In the genomic region with DNA sequence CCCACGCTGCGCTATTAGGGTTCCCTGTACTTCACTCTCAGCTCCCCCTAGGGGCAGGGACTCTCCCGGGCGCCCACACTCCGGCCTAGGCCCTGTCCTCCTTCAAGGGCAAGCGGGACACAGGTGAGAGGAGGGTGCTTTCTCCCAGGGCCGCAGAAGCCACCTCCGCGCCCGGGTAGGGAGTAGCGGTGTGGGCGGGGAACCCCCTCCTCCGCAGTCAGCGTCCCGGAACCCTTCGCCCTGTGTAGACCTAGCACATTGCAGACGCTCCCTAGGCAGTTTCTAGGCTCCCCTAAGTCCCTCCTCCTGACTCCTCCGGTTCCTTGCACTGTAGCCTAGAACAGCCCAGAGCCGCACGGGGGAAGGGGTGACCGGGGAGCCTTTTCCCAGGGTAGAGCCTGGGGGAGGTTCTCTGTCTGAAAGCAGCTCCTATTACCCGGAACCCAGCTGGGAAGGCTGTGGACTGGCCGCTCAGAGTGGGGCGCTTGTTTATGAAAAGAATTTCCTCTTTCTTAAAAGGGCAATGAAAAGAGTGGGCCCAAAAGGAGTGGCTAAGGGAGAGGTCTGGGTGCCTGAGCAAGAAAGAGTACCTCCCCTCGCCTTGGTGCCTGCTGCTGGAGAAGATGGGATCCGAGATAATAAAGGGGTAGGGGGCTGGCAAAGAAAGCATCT, we compare ENCODE assay signal across 8 mouse cellular contexts. TPM values are rescaled to one million over a fixed set of nuclear protein-coding genes. Genes with fewer than 3 reads are reported as not detected.
DNase-seq lines count a peak whose midpoint lies in the region; ATAC-seq and TF ChIP-seq lines count a peak whose summit lies in the region.

No protein-coding gene starts in this region.

- peak; percentile 83 for ATAC-seq in forebrain, embryonic 11.5 days (replicated peaks; ENCODE audit: low FRiP score)
- peak; percentile 76 for ATAC-seq in heart, embryonic 16.5 days (replicated peaks; ENCODE audit: extremely low read depth, insufficient read depth, low FRiP score)
- ATAC-seq in liver, embryonic 16.5 days (ENCODE audit: low read depth) = peak; percentile 72
- peak; percentile 90 for ATAC-seq in neural tube, embryonic 13.5 days (ENCODE audit: low read depth)

- peak overlapping the region; percentile 77 for H3K9ac ChIP-seq in CH12.LX (ENCODE audit: insufficient read depth, low read depth)
- peak overlapping the region; percentile 75 for H3K9ac ChIP-seq in forebrain, embryonic 11.5 days (ENCODE audit: low read length)
- peak overlapping the region; percentile 86 for H3K9ac ChIP-seq in heart, embryonic 16.5 days (ENCODE audit: low read length)
- peak overlapping the region; percentile 89 for H3K9ac ChIP-seq in liver, embryonic 16.5 days (ENCODE audit: low read depth, low read length)
- H3K9ac ChIP-seq in neural tube, embryonic 13.5 days = peak overlapping the region; percentile 75

- H3K27ac ChIP-seq in CH12.LX (ENCODE audit: insufficient read depth, low read depth) = peak overlapping the region; percentile 87
- peak overlapping the region; percentile 89 for H3K27ac ChIP-seq in forebrain, embryonic 11.5 days (ENCODE audit: low read depth, low read length)
- H3K27ac ChIP-seq in heart, embryonic 16.5 days (ENCODE audit: low read length) = peak overlapping the region; percentile 98
- H3K27ac ChIP-seq in liver, embryonic 16.5 days (ENCODE audit: low read length) = peak overlapping the region; percentile 96
- peak overlapping the region; percentile 96 for H3K27ac ChIP-seq in neural tube, embryonic 13.5 days (replicated peaks)
- H3K27ac ChIP-seq in testis, adult 2 months (ENCODE audit: control insufficient read depth, insufficient read depth, low read depth, low read length) = peak overlapping the region; percentile 93

- WGBS in forebrain, embryonic 11.5 days = under 1% methylated on average over 26 of the region's 26 CpGs
- under 1% methylated on average over 26 of the region's 26 CpGs for WGBS in heart, embryonic 16.5 days
- WGBS in liver, embryonic 16.5 days (ENCODE audit: insufficient replicate concordance) = 1% methylated on average over 26 of the region's 26 CpGs
- under 1% methylated on average over 26 of the region's 26 CpGs for WGBS in neural tube, embryonic 13.5 days

- H3K4me1 ChIP-seq in CH12.LX (ENCODE audit: control insufficient read depth in 1 of 2, insufficient read depth in 2 of 2) = peaks cover 31 to 74% of the 10 kb centered on the region in 2 experiments
- H3K4me1 ChIP-seq in forebrain, embryonic 11.5 days (replicated peaks; ENCODE audit: control insufficient read depth, insufficient read depth, low read length) = peaks cover 8% of the 10 kb centered on the region; the same call in 1 of the 2 replicates
- H3K4me1 ChIP-seq in heart, embryonic 16.5 days (ENCODE audit: control insufficient read depth, insufficient read depth, low read length) = peaks cover 25% of the 10 kb centered on the region
- H3K4me1 ChIP-seq in liver, embryonic 16.5 days (ENCODE audit: control insufficient read depth, low read depth, low read length) = peaks cover 42% of the 10 kb centered on the region
- H3K4me1 ChIP-seq in neural tube, embryonic 13.5 days (replicated peaks) = peaks cover 27% of the 10 kb centered on the region
- peaks cover 25% of the 10 kb centered on the region for H3K4me1 ChIP-seq in testis, adult 2 months (ENCODE audit: control insufficient read depth, insufficient read depth, low read length)

- dilution Hi-C loops in CH12.LX (cut with MboI; ENCODE audit: extremely low pct_ligation_motif_present, extremely low pct_unique_long_range_greater_than_20kb, low sequenced_read_pairs) = no loop called here

- H3K79me2 ChIP-seq in CH12.LX (replicated peaks; ENCODE audit: control insufficient read depth, extremely low read depth, insufficient read depth, poor library complexity, severe bottlenecking) = no peaks in the 10 kb centered on the region; the same call in 1 of the 2 replicates

- H3K36me3 ChIP-seq in CH12.LX (replicated peaks in 1 of 2; ENCODE audit: control insufficient read depth in 1 of 2, insufficient read depth in 1 of 2, low read length in 1 of 2) = peaks cover 0 to 23% of the 10 kb centered on the region in 2 experiments
- H3K36me3 ChIP-seq in forebrain, embryonic 11.5 days (ENCODE audit: control insufficient read depth, insufficient read depth, low read length) = no peaks in the 10 kb centered on the region
- no peaks in the 10 kb centered on the region for H3K36me3 ChIP-seq in heart, embryonic 16.5 days (ENCODE audit: control insufficient read depth, insufficient read depth)
- H3K36me3 ChIP-seq in liver, embryonic 16.5 days (ENCODE audit: control insufficient read depth, insufficient read depth) = no peaks in the 10 kb centered on the region
- H3K36me3 ChIP-seq in neural tube, embryonic 13.5 days = no peaks in the 10 kb centered on the region
- no peaks in the 10 kb centered on the region for H3K36me3 ChIP-seq in testis, adult 2 months (ENCODE audit: control insufficient read depth, insufficient read depth, low read length)

- TF ChIP-seq EP300 in CH12.LX (IDR thresholded peaks at IDR 0.05; ENCODE audit: low read length) = peak; percentile 7; the same call in 1 of the 2 replicates

- TF ChIP-seq POLR2A in CH12.LX (IDR thresholded peaks at IDR 0.05; ENCODE audit: low read depth, low read length) = peak; percentile 70
- TF ChIP-seq POLR2A in testis, adult 2 months (IDR thresholded peaks at IDR 0.05; ENCODE audit: control insufficient read depth, low read depth, low read length) = no peak

- TF ChIP-seq RAD21 in CH12.LX (IDR thresholded peaks at IDR 0.05; ENCODE audit: low read depth, low read length) = peak; percentile 63

- H3K4me2 ChIP-seq in CH12.LX (ENCODE audit: insufficient read depth, low read depth, poor library complexity, severe bottlenecking) = peak overlapping the region; percentile 69
- peak overlapping the region; percentile 68 for H3K4me2 ChIP-seq in forebrain, embryonic 11.5 days (ENCODE audit: low read depth, low read length, severe bottlenecking)
- H3K4me2 ChIP-seq in heart, embryonic 16.5 days (ENCODE audit: low read depth, low read length) = peak overlapping the region; percentile 68
- peak overlapping the region; percentile 71 for H3K4me2 ChIP-seq in liver, embryonic 16.5 days (ENCODE audit: low read depth, low read length)
- H3K4me2 ChIP-seq in neural tube, embryonic 13.5 days = peak overlapping the region; percentile 59

- in situ Hi-C loops in CH12.LX (cut with MboI; ENCODE audit: low pct_ligation_motif_present, low pct_unique_long_range_greater_than_20kb, low sequenced_read_pairs) = no loop called here

- peak in 1 of 2 experiments; percentile 82; a peak in 2 of 4 replicates for TF ChIP-seq CTCF in CH12.LX (conservative IDR thresholded peaks at IDR 0.05 in 1 of 2, IDR thresholded peaks at IDR 0.05 in 1 of 2; ENCODE audit: low read depth in 2 of 2, low read length in 2 of 2)
- TF ChIP-seq CTCF in testis, adult 2 months (IDR thresholded peaks at IDR 0.05; ENCODE audit: control insufficient read depth, insufficient read depth, insufficient replicate concordance, low read depth, low read length) = 0 out of 2 replicates have a peak, but pooled peaks have one; percentile 6

- DNase-seq in CH12.LX (ENCODE audit: extremely low read depth) = peak; percentile 97
- DNase-seq in c-Kit-positive CD71-positive TER-119-negative erythroid progenitor cells, embryonic 14.5 days (ENCODE audit: low read depth) = peak; percentile 91
- DNase-seq in forebrain, embryonic 11.5 days (ENCODE audit: low spot score) = peak; percentile 96
- peak; percentile 95 to 97 for DNase-seq in kidney, postnatal 36 days

- H3K9me3 ChIP-seq in CH12.LX (replicated peaks; ENCODE audit: low read length) = no peaks in the 10 kb centered on the region
- no peaks in the 10 kb centered on the region for H3K9me3 ChIP-seq in forebrain, embryonic 11.5 days (ENCODE audit: control insufficient read depth, low read length)
- H3K9me3 ChIP-seq in heart, embryonic 16.5 days (replicated peaks; ENCODE audit: control insufficient read depth, low read length) = no peaks in the 10 kb centered on the region
- no peaks in the 10 kb centered on the region for H3K9me3 ChIP-seq in liver, embryonic 16.5 days (replicated peaks; ENCODE audit: control insufficient read depth, low read length)
- H3K9me3 ChIP-seq in neural tube, embryonic 13.5 days = no peaks in the 10 kb centered on the region

- H3K27me3 ChIP-seq in CH12.LX (replicated peaks) = no peaks in the 10 kb centered on the region
- peaks cover 2% of the 10 kb centered on the region; the same call in 1 of the 2 replicates for H3K27me3 ChIP-seq in forebrain, embryonic 11.5 days (ENCODE audit: control insufficient read depth, insufficient read depth, low read length)
- no peaks in the 10 kb centered on the region for H3K27me3 ChIP-seq in heart, embryonic 16.5 days (ENCODE audit: control insufficient read depth, insufficient read depth, low read length)
- no peaks in the 10 kb centered on the region for H3K27me3 ChIP-seq in liver, embryonic 16.5 days (ENCODE audit: control insufficient read depth, insufficient read depth, low read depth, low read length)
- H3K27me3 ChIP-seq in neural tube, embryonic 13.5 days = peaks cover 15% of the 10 kb centered on the region
- H3K27me3 ChIP-seq in testis, adult 2 months (ENCODE audit: control insufficient read depth, insufficient read depth, low read length) = no peaks in the 10 kb centered on the region

- peak overlapping the region; percentile 53 to 57 (median 55) for H3K4me3 ChIP-seq in CH12.LX (replicated peaks in 1 of 3; ENCODE audit: low read depth in 2 of 3, low read length in 2 of 3, poor library complexity in 1 of 3)
- H3K4me3 ChIP-seq in forebrain, embryonic 11.5 days (ENCODE audit: low read depth, low read length) = peak overlapping the region; percentile 63
- peak overlapping the region; percentile 66 for H3K4me3 ChIP-seq in heart, embryonic 16.5 days (ENCODE audit: low read length)
- peak overlapping the region; percentile 80 for H3K4me3 ChIP-seq in liver, embryonic 16.5 days (ENCODE audit: low read depth, low read length)
- H3K4me3 ChIP-seq in neural tube, embryonic 13.5 days = peak overlapping the region; percentile 61
- peak overlapping the region; percentile 86 for H3K4me3 ChIP-seq in testis, adult 2 months (ENCODE audit: control insufficient read depth, low read depth, low read length)

RNA-seq across cellular contexts. Expression of gene Ctdsp1, which starts 4.5 kb away (rescaled TPM):
- total RNA-seq in CH12.LX (2012; rRNA removed) = 23.4 and 26.0 TPM in 2 replicates
- 11.8 and 14.4 TPM in 2 replicates for total RNA-seq in CH12.LX (2014; rRNA removed)
- polyA plus RNA-seq in CH12.LX (2012; ENCODE audit: insufficient read length, low read depth) = 57.5 and 65.8 TPM in 2 replicates
- polyA plus RNA-seq in forebrain, embryonic 11.5 days (2014; fragmentation: Nextera tagmentation; extraction: Ambion mirVana) = 45.7 and 46.9 TPM in 2 replicates
- 64.6 and 66.7 TPM in 2 replicates for polyA plus RNA-seq in heart, embryonic 16.5 days (2015; fragmentation: Nextera tagmentation; extraction: Ambion mirVana)
- 45.9 and 48.6 TPM in 2 replicates for polyA plus RNA-seq in liver, embryonic 16.5 days (2015; fragmentation: Nextera tagmentation; extraction: Ambion mirVana)
- 22.5 and 27.1 TPM in 2 replicates for polyA plus RNA-seq in neural tube, embryonic 13.5 days (2015; fragmentation: Nextera tagmentation; extraction: Ambion mirVana)
- 12.1 and 13.6 TPM in 2 replicates for polyA plus RNA-seq in testis, adult 2 months (2012; rRNA removed)

RNA-seq across cellular contexts. Expression of gene Slc11a1, which starts 11.9 kb away (rescaled TPM):
- 21.3 and 35.7 TPM in 2 replicates for total RNA-seq in CH12.LX (2012; rRNA removed)
- 14.0 and 17.0 TPM in 2 replicates for total RNA-seq in CH12.LX (2014; rRNA removed)
- polyA plus RNA-seq in CH12.LX (2012; ENCODE audit: insufficient read length, low read depth) = 85.8 and 96.4 TPM in 2 replicates
- 1.0 and 1.9 TPM in 2 replicates for polyA plus RNA-seq in forebrain, embryonic 11.5 days (2014; fragmentation: Nextera tagmentation; extraction: Ambion mirVana)
- polyA plus RNA-seq in heart, embryonic 16.5 days (2015; fragmentation: Nextera tagmentation; extraction: Ambion mirVana) = 3.4 and 4.3 TPM in 2 replicates
- 17.4 and 17.9 TPM in 2 replicates for polyA plus RNA-seq in liver, embryonic 16.5 days (2015; fragmentation: Nextera tagmentation; extraction: Ambion mirVana)
- polyA plus RNA-seq in neural tube, embryonic 13.5 days (2015; fragmentation: Nextera tagmentation; extraction: Ambion mirVana) = 2.7 and 3.1 TPM in 2 replicates
- 3.0 and 3.1 TPM in 2 replicates for polyA plus RNA-seq in testis, adult 2 months (2012; rRNA removed)

RNA-seq across cellular contexts. Expression of gene Vil1, which starts 22.3 kb away (rescaled TPM):
- total RNA-seq in CH12.LX (2012; rRNA removed) = 0.08 TPM in 1 of 2 replicates, not detected in the other
- not detected in 2 replicates for total RNA-seq in CH12.LX (2014; rRNA removed)
- 0.10 TPM in 1 of 2 replicates, not detected in the other for polyA plus RNA-seq in CH12.LX (2012; ENCODE audit: insufficient read length, low read depth)
- 0.13 and 0.21 TPM in 2 replicates for polyA plus RNA-seq in forebrain, embryonic 11.5 days (2014; fragmentation: Nextera tagmentation; extraction: Ambion mirVana)
- 0.37 and 1.7 TPM in 2 replicates for polyA plus RNA-seq in heart, embryonic 16.5 days (2015; fragmentation: Nextera tagmentation; extraction: Ambion mirVana)
- 0.69 and 1.6 TPM in 2 replicates for polyA plus RNA-seq in liver, embryonic 16.5 days (2015; fragmentation: Nextera tagmentation; extraction: Ambion mirVana)
- polyA plus RNA-seq in neural tube, embryonic 13.5 days (2015; fragmentation: Nextera tagmentation; extraction: Ambion mirVana) = 0.10 and 0.12 TPM in 2 replicates
- 0.09 and 0.22 TPM in 2 replicates for polyA plus RNA-seq in testis, adult 2 months (2012; rRNA removed)

RNA-seq across cellular contexts. Expression of gene Catip, which starts 24.9 kb away (rescaled TPM):
- total RNA-seq in CH12.LX (2012; rRNA removed) (0.21 and 0.30 TPM in 2 replicates), CH12.LX (2014; rRNA removed) (0.11 and 0.20 TPM in 2 replicates)
- 2.1 and 2.6 TPM in 2 replicates for polyA plus RNA-seq in CH12.LX (2012; ENCODE audit: insufficient read length, low read depth)
- 0.52 TPM in 1 of 2 replicates, not detected in the other for polyA plus RNA-seq in forebrain, embryonic 11.5 days (2014; fragmentation: Nextera tagmentation; extraction: Ambion mirVana)
- 0.62 and 1.1 TPM in 2 replicates for polyA plus RNA-seq in heart, embryonic 16.5 days (2015; fragmentation: Nextera tagmentation; extraction: Ambion mirVana)
- 0.05 and 0.08 TPM in 2 replicates for polyA plus RNA-seq in liver, embryonic 16.5 days (2015; fragmentation: Nextera tagmentation; extraction: Ambion mirVana)
- polyA plus RNA-seq in neural tube, embryonic 13.5 days (2015; fragmentation: Nextera tagmentation; extraction: Ambion mirVana) = 0.73 and 1.1 TPM in 2 replicates
- polyA plus RNA-seq in testis, adult 2 months (2012; rRNA removed) = 22.0 and 25.9 TPM in 2 replicates

Comparison
In these comparisons a context has a peak if more than half of its experiments do, and no peak if none do; other contexts are left out.
1. Peak in every context shown above with its lines: DNase-seq, ATAC-seq, H3K4me3 ChIP-seq and H3K27ac ChIP-seq.